Mouse (Mus musculus): Measurements from ENCODE around the gene Hmg20a. TPM values are rescaled to one million over a fixed set of nuclear protein-coding genes. Genes with fewer than 3 reads are reported as not detected.
A peak's percentile ranks its signal among the peaks of the same experiment; 100 is the strongest.

Gene Hmg20a
- polyA plus RNA-seq, 1 experiment from 2014 or later = 15.2 TPM

DNA sequence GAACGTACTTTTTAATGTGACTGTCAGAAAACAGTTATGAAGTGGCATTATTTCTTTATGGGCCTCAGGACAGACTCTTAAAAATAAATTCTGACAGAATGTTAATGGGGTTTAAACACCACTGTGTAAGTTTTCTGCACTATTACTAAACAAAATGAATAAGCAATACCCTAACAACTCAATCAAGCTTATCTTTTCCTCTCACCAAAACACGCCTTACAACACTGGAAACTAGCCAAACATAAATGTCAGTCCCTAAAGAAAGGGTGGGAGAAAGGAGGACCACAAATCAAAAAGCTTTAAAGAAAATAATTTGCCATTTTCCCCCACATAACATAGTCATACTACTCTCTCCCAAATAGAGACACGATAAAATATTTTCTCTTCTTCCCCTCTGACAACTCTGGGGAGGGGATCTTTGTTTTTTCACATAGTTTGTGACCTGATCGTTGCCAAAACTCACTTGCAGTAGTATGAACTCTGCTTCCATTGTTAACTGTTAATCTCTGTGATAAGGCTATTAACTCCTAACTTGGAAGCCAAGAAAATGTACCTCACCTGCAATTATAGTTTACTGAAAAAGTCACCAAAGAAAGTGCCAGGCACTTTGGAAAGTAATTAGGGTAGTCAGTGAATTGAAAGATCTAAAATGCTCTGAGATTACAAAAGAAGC, 2.3 kb upstream of the Hmg20a start:
- no peak overlapping the region for H3K27ac ChIP-seq (replicated peaks)
- TF ChIP-seq CTCF (IDR thresholded peaks at IDR 0.05; ENCODE audit: low read depth) (no peak), EP300 (optimal IDR thresholded peaks at IDR 0.05) (no peak)
- no peak for ATAC-seq (ENCODE audit: low FRiP score, low TSS enrichment)
- no peaks in the 10 kb centered on the region for H3K9me3 ChIP-seq (ENCODE audit: control insufficient read depth, low read length)
- 18% methylated on average over 4 of the region's 4 CpGs for WGBS
- no peaks in the 10 kb centered on the region for H3K4me1 ChIP-seq (replicated peaks; ENCODE audit: control insufficient read depth, insufficient read depth)
- H3K4me3 ChIP-seq (ENCODE audit: low read depth, low read length) = no peak overlapping the region
- H3K27me3 ChIP-seq (ENCODE audit: control insufficient read depth, insufficient read depth, low read length) = no peaks in the 10 kb centered on the region
- H3K36me3 ChIP-seq (ENCODE audit: control insufficient read depth, insufficient read depth, low read length) = no peaks in the 10 kb centered on the region
- DNase-seq (ENCODE audit: low spot score) = no peak
- no peak overlapping the region for H3K9ac ChIP-seq (ENCODE audit: low read length)
- H3K4me2 ChIP-seq (replicated peaks; ENCODE audit: low read depth) = peak overlapping the region; percentile 69

- WGBS = under 1% methylated on average over 39 of the region's 40 CpGs
- no peaks in the 10 kb centered on the region; the same call in 1 of the 2 replicates for H3K36me3 ChIP-seq (ENCODE audit: control insufficient read depth, insufficient read depth, low read length)
- TF ChIP-seq CTCF (IDR thresholded peaks at IDR 0.05; ENCODE audit: low read depth) = peak; percentile 79
- no peak for TF ChIP-seq EP300 (optimal IDR thresholded peaks at IDR 0.05)
- H3K4me1 ChIP-seq (replicated peaks; ENCODE audit: control insufficient read depth, insufficient read depth) = no peaks in the 10 kb centered on the region
- peak overlapping the region; percentile 84 for H3K9ac ChIP-seq (ENCODE audit: low read length)
- ATAC-seq (ENCODE audit: low FRiP score, low TSS enrichment) (peak; percentile 63), DNase-seq (ENCODE audit: low spot score) (peak; percentile 88)
- peak overlapping the region; percentile 92 for H3K4me3 ChIP-seq (ENCODE audit: low read depth, low read length)
- no peaks in the 10 kb centered on the region for H3K27me3 ChIP-seq (ENCODE audit: control insufficient read depth, insufficient read depth, low read length)
- peak overlapping the region; percentile 69 for H3K4me2 ChIP-seq (replicated peaks; ENCODE audit: low read depth)
- H3K27ac ChIP-seq (replicated peaks) = peak overlapping the region; percentile 95
- H3K9me3 ChIP-seq (ENCODE audit: control insufficient read depth, low read length) = no peaks in the 10 kb centered on the region
Measured at GRCm38 (mm10) chr9:56417415-56417947, 928 bp upstream of the Hmg20a start.

DNA sequence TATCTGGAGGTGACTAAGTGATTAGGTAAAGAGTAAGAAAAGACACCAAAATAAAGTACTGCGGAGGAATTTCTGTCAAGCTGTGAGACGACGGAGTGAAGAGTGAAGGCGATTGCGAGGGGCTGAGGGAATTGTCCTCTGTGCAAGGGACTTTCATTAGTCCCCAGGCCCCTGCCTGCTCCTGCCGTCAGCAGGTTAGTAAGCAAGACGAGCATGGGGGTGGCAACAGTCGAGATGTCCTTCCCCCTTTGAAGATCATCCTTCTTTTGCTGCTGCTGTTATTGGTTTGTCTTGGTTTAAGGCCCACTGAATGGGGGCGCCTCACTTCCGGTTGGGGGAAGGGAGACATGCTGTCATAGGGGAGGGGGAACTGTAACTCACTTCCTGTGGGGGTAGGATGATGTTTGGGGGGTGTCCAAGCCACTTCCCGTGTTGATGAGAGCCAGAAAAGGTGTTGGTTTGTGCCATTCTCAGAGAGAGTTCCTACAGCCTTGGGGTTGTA, 380 bp downstream of the Hmg20a start:
- Histone ChIP-seq H3K36me3 (ENCODE audit: control insufficient read depth, insufficient read depth, low read length) (no peaks in the 10 kb centered on the region; the same call in 1 of the 2 replicates), H3K4me1 (replicated peaks; ENCODE audit: control insufficient read depth, insufficient read depth) (no peaks in the 10 kb centered on the region), H3K4me2 (replicated peaks; ENCODE audit: low read depth) (peak overlapping the region; percentile 70), H3K27me3 (ENCODE audit: control insufficient read depth, insufficient read depth, low read length) (no peaks in the 10 kb centered on the region), H3K27ac (replicated peaks) (peak overlapping the region; percentile 93), H3K4me3 (ENCODE audit: low read depth, low read length) (peak overlapping the region; percentile 63), H3K9me3 (ENCODE audit: control insufficient read depth, low read length) (no peaks in the 10 kb centered on the region), H3K9ac (ENCODE audit: low read length) (peak overlapping the region; percentile 69)
- 0% methylated on average over 11 of the region's 11 CpGs for WGBS
- TF ChIP-seq EP300 (optimal IDR thresholded peaks at IDR 0.05) = no peak
- no peak for TF ChIP-seq CTCF (IDR thresholded peaks at IDR 0.05; ENCODE audit: low read depth)
- DNase-seq (ENCODE audit: low spot score) (peak; percentile 72), ATAC-seq (ENCODE audit: low FRiP score, low TSS enrichment) (peak; percentile 16; the same call in 1 of the 2 replicates)

- Histone ChIP-seq H3K4me2 (replicated peaks; ENCODE audit: low read depth) (no peak overlapping the region), H3K27me3 (ENCODE audit: control insufficient read depth, insufficient read depth, low read length) (no peaks in the 10 kb centered on the region), H3K4me1 (replicated peaks; ENCODE audit: control insufficient read depth, insufficient read depth) (no peaks in the 10 kb centered on the region), H3K4me3 (ENCODE audit: low read depth, low read length) (no peak overlapping the region), H3K27ac (replicated peaks) (no peak overlapping the region), H3K9ac (ENCODE audit: low read length) (no peak overlapping the region), H3K9me3 (ENCODE audit: control insufficient read depth, low read length) (no peaks in the 10 kb centered on the region), H3K36me3 (ENCODE audit: control insufficient read depth, insufficient read depth, low read length) (no peaks in the 10 kb centered on the region; the same call in 1 of the 2 replicates)
- ATAC-seq (ENCODE audit: low FRiP score, low TSS enrichment) = no peak
- 95% methylated on average over 1 of the region's 1 CpGs for WGBS
- DNase-seq (ENCODE audit: low spot score) = no peak
- TF ChIP-seq EP300 (optimal IDR thresholded peaks at IDR 0.05) = no peak
- TF ChIP-seq CTCF (IDR thresholded peaks at IDR 0.05; ENCODE audit: low read depth) = no peak
Measured at GRCm38 (mm10) chr9:56420236-56420635, 1.8 kb downstream of the Hmg20a start.

DNA sequence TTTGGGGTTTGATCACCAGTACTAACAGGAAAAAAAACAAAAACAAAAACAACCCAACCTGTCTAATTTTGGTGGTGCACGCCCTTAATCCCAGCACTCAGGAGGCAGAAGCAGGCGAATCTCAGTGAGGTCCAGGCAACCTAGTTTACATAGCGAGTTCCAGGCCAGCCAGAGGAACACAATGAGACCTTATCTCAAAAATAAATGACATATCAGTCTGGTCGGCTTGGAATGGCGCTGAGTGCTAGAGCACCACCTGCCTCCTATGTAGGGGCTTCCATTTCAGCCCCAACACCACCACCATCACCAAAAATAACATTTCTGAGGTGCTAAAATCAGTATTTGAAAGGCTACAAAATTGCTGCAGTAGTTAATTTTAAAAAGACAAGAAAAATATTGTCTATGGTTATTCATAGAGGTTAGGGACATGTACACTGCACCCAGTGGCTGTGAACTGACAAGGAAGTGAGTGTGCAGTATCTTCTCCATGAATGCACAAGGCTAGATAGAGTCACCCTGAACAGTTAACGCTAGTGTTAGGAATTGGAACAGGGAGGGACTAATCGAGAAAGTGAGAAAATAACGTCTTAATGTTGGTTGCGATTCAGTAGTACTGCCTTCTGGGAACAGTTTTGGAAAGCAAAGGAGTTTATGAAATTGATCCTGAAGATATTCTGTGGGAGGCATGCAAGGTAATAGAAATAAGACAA, 2.6 kb downstream of the Hmg20a start:
- 72% methylated on average over 9 of the region's 9 CpGs for WGBS
- no peak for ATAC-seq (ENCODE audit: low FRiP score, low TSS enrichment)
- Histone ChIP-seq H3K36me3 (ENCODE audit: control insufficient read depth, insufficient read depth, low read length) (no peaks in the 10 kb centered on the region; the same call in 1 of the 2 replicates), H3K4me3 (ENCODE audit: low read depth, low read length) (no peak overlapping the region), H3K27ac (replicated peaks) (no peak overlapping the region), H3K4me1 (replicated peaks; ENCODE audit: control insufficient read depth, insufficient read depth) (no peaks in the 10 kb centered on the region), H3K9me3 (ENCODE audit: control insufficient read depth, low read length) (no peaks in the 10 kb centered on the region), H3K4me2 (replicated peaks; ENCODE audit: low read depth) (no peak overlapping the region), H3K9ac (ENCODE audit: low read length) (no peak overlapping the region), H3K27me3 (ENCODE audit: control insufficient read depth, insufficient read depth, low read length) (no peaks in the 10 kb centered on the region)
- DNase-seq (ENCODE audit: low spot score) = no peak
- TF ChIP-seq EP300 (optimal IDR thresholded peaks at IDR 0.05) = no peak
- TF ChIP-seq CTCF (IDR thresholded peaks at IDR 0.05; ENCODE audit: low read depth) = no peak

All from stomach, postnatal 0 days (tissue).